In genomic region chr4:62385439-62385838, GRCm38 (mm10) we compare ENCODE assay signal across 25 mouse cellular contexts. TPM values are rescaled to one million over a fixed set of nuclear protein-coding genes. Genes with fewer than 3 reads are reported as not detected.
"Had no signal": no experiment of that assay in that cellular context is flagged by ENCODE, and none has a peak within 500 bp of the region (broad histone marks: within the 10 kb centered on the region; RNA-seq: fewer than 3 reads in every experiment).

No protein-coding gene starts in this region.

- H3K4me3 ChIP-seq: layer of hippocampus, adult 2 months; left cerebral cortex, adult 2 months; liver, embryonic 13.5 days; midbrain, embryonic 10.5 days; midbrain, embryonic 13.5 days had no signal

- H3K27me3 ChIP-seq: liver, embryonic 13.5 days; midbrain, embryonic 13.5 days had no signal

- DNase-seq: kidney, adult 2 months; kidney, postnatal 25 days; layer of hippocampus, adult 9-11 months; left cerebral cortex, postnatal 4 days; liver, embryonic 13.5 days; lung, adult 2 months; lung, postnatal 14 days; lung, postnatal 4 days; thymus, adult 18-20 months; thymus, postnatal 36 days had no signal

- H3K9me3 ChIP-seq: liver, embryonic 13.5 days; midbrain, embryonic 10.5 days; midbrain, embryonic 13.5 days had no signal

- ATAC-seq: intestine, postnatal 0 days; midbrain, embryonic 13.5 days; midbrain, embryonic 16.5 days had no signal

- H3K4me1 ChIP-seq: midbrain, embryonic 10.5 days; midbrain, embryonic 13.5 days had no signal

RNA-seq across cellular contexts. Expression of gene Rnf183, which starts 49.6 kb away (rescaled TPM):
- total RNA-seq: layer of hippocampus, adult 2 months; layer of hippocampus, postnatal 25 days; left cerebral cortex, adult 2 months; left cerebral cortex, postnatal 10 days; left cerebral cortex, postnatal 4 days; liver, adult 2 months; megakaryocyte progenitor cell, adult 5-6 weeks; monocyte, adult 5-6 weeks had no signal
- polyA plus RNA-seq: intestine, embryonic 14.5 days; liver, adult 2 months; liver, embryonic 13.5 days; liver, embryonic 16.5 days; midbrain, embryonic 10.5 days; neural tube, embryonic 11.5 days; spleen, adult 2 months had no signal
